Mouse (Mus musculus) liver, embryonic 14.5 days (tissue): ENCODE results near the gene Astn2. TPM values are rescaled to one million over a fixed set of nuclear protein-coding genes. Genes with fewer than 3 reads are reported as not detected.

ENCODE experiments used
- ATAC-seq: fragments of 200-750 bp; cut with Nextera tagmentation; 2 replicates; pipeline ENCODE4 v1.8.0; 2017; ENCODE audit warnings: moderate number of reproducible peaks, mild to moderate bottlenecking, moderate library complexity; ENCODE audit not compliant: insufficient read depth
- DNase-seq, 3 experiments: peaks; one replicate each; pipeline ENCODE4 v3.0.0-alpha.2; 2012 to 2013; ENCODE audit warnings: low read depth in 3 of 3, low spot score in 3 of 3
- H3K27ac ChIP-seq: fragments of 300-500 bp; sonication (generic); 2 replicates; pipeline ENCODE4 v1.5.1; 2014; ENCODE audit warnings: moderate library complexity, mild to moderate bottlenecking, control low read depth, inconsistent platforms
- H3K27me3 ChIP-seq: fragments of 300-500 bp; sonication (generic); 2 replicates; pipeline ENCODE4 v1.6.1; 2014; ENCODE audit warnings: mild to moderate bottlenecking, low read length, moderate library complexity; ENCODE audit not compliant: control insufficient read depth, insufficient read depth
- H3K36me3 ChIP-seq: fragments of 300-500 bp; sonication (generic); replicated peaks from 2 replicates; pipeline ENCODE4 v1.6.1; 2014; ENCODE audit warnings: low read depth; ENCODE audit not compliant: control insufficient read depth, insufficient read depth
- H3K4me1 ChIP-seq, 2 experiments: fragments of 200-500 bp in 1 of 2; fragments of 300-500 bp in 1 of 2; sonication (generic) in 1 of 2; replicated peaks; 2 replicates each; pipeline ENCODE4 v1.6.1; 2012 to 2014; ENCODE audit warnings: antibody characterized with exemption in 1 of 2, inconsistent platforms in 1 of 2, low read length in 1 of 2; ENCODE audit not compliant: control insufficient read depth in 2 of 2, insufficient read depth in 2 of 2
- H3K4me2 ChIP-seq: fragments of 300-500 bp; sonication (generic); 2 replicates; pipeline ENCODE4 v1.6.1; 2014; ENCODE audit warnings: low read depth, mild to moderate bottlenecking, control low read depth, moderate library complexity
- H3K4me3 ChIP-seq, 2 experiments: fragments of 200-500 bp in 1 of 2; fragments of 300-500 bp in 1 of 2; sonication (generic) in 1 of 2; 2 replicates each; pipeline ENCODE4 v1.5.1; 2012 to 2014; ENCODE audit warnings: low read depth in 2 of 2, low read length in 2 of 2, mild to moderate bottlenecking in 2 of 2, control low read depth in 1 of 2, inconsistent platforms in 1 of 2, moderate library complexity in 1 of 2; ENCODE audit not compliant: insufficient read depth in 1 of 2
- H3K9ac ChIP-seq: fragments of 300-500 bp; sonication (generic); replicated peaks from 2 replicates; pipeline ENCODE4 v1.6.1; 2014; ENCODE audit warnings: mild to moderate bottlenecking, control low read depth, moderate library complexity
- H3K9me3 ChIP-seq: fragments of 300-500 bp; sonication (generic); 2 replicates; pipeline ENCODE4 v1.6.1; 2016; ENCODE audit warnings: low read length, mixed read lengths; ENCODE audit not compliant: control insufficient read depth
- CTCF ChIP-seq: IDR thresholded peaks from 2 replicates; pipeline ENCODE4 v1.5.1; 2016; ENCODE audit warnings: antibody characterized with exemption, low read depth, control low read depth
- EP300 ChIP-seq: IDR thresholded peaks from 2 replicates; pipeline ENCODE4 v1.6.1; 2016; ENCODE audit warnings: antibody characterized with exemption, low read depth
- WGBS: fragments of 180-500 bp; shearing (Covaris S2); extraction: QIAGEN DNeasy Blood & Tissue Kit; methylation state at CpG from one replicate; pipeline ENCODE4 v1.1.7; 2014; ENCODE audit not compliant: insufficient replicate concordance; 5-methylcytosine and 5-hydroxymethylcytosine counted together
- polyA plus RNA-seq, 2 experiments: library from polyadenylated mRNA; depleted of rRNA in 1 of 2; stranded (reverse) in 1 of 2; unstranded in 1 of 2; fragments of >200 nt; fragmentation: Nextera tagmentation in 1 of 2; extraction: Ambion mirVana in 1 of 2; gene quantifications; 2 replicates each; pipeline versions ENCODE4 v1.2.1 to v1.2.3; 2012 to 2014

Gene Astn2
- polyA plus RNA-seq, 2 experiments = 0.16 TPM; not detected in 1

DNA sequence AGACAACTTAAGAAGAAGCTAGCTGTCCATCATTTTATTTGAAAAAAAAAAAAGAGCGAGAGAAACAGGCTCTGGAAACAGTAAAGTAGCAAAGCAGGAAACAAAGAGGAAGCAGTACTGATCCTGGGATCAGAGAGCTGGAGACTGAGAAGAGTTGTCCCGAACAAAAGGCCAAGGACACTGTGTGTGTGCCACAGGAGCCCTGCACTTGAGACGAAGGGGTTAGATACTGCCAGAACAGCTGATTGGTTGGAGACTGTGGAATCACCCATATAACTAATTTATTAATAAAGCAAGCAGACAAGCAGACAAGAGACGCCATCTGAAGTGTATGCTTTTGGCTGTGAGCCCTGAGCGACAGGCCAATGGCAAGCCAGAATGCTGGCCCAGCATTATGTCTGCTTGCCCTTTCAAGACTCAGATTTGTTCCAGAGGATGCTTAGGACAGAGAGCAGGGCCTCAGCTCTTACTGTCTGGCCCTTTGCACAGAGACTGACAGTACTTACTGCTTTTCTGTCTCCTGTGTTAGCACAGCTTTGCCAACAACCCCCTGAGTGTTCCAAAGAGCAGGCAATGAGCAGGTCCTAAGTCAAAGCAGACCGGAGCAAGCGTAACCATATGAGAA is 101.6 kb downstream of the Astn2 start:
- DNase-seq = no peak
- Histone ChIP-seq H3K4me2 (no peak overlapping the region), H3K4me3 (no peak overlapping the region), H3K9me3 (no peaks in the 10 kb centered on the region), H3K27ac (no peak overlapping the region), H3K9ac (no peak overlapping the region), H3K4me1 (no peaks in the 10 kb centered on the region), H3K36me3 (no peaks in the 10 kb centered on the region), H3K27me3 (no peaks in the 10 kb centered on the region)
- TF ChIP-seq CTCF (no peak), EP300 (no peak)
- ATAC-seq = no peak
- WGBS = 57% methylated on average over 7 of the region's 7 CpGs

DNA sequence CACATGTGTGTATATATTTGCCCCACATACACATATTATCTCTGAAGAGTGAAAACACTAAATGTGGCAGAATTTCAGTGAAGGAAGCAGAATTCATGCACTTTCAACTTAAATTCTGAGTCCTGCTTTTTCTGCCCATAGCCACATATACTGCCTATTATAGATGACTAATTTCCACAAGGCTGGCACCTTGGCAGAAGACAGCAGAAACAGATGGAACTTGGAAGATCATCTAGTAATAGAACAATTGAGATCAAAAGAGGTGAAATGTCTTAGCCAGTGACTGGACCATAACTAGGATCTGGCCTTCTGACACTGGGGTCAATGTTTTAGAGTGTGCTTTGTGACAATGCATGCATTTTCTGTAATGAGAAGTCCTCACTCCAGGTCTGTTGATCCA is 119.4 kb downstream of the Astn2 start:
- H3K4me3 ChIP-seq = no peak overlapping the region
- H3K4me2 ChIP-seq = no peak overlapping the region
- H3K36me3 ChIP-seq = no peaks in the 10 kb centered on the region
- no peak overlapping the region for H3K9ac ChIP-seq
- no peaks in the 10 kb centered on the region for H3K4me1 ChIP-seq
- DNase-seq (no peak), ATAC-seq (no peak)
- H3K27ac ChIP-seq = no peak overlapping the region
- TF ChIP-seq CTCF = no peak
- TF ChIP-seq EP300 = no peak
- no peaks in the 10 kb centered on the region for H3K27me3 ChIP-seq
- H3K9me3 ChIP-seq = no peaks in the 10 kb centered on the region

DNA sequence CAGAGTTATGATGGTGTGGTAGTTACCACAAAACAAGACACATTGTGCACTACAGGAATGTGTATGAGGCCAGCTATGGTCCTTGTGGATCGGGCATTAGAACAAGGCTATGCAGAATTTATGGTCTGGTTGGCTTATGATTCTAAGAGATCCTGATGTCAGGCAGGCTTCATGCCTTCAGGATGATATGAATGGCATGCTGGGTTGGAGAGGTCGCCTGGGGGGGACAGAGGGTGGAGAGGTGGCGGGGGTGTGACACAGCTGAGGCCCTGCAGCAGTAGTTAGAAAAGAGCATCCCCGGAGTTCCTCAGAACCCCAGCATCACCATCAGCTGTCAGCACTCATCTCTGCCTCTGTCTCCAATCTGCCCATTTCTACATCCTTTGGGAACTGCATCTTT is 128.3 kb downstream of the Astn2 start:
- 50% methylated on average over 4 of the region's 4 CpGs for WGBS
- DNase-seq = no peak
- no peak overlapping the region for H3K4me3 ChIP-seq

DNA sequence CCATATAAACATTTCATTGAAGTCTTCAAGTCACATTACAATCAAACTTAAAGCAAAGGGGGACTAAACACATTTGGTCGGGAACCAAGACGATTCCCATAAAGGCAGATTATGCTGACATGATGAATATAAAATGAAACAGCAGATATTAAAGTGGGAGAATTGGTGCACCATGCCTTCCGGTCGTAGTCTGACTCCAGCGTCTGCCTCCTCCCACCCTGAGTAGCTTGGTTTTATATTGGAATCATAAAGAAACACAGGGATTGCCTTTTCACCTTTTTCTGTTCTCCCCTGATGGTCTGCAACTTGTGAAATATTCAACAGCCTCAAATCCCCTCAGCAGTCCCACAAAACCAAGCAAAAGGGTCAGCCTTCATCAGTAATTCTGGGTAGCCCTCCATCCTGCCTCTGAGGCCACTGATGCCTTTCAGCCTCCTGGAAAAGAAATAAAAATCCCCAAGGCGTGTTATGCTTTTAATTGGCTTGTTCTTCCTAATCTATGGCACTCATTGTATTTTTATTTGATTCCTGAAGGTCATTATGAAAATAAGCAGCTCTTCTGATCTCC is 132.8 kb downstream of the Astn2 start:
- 64% methylated on average over 6 of the region's 6 CpGs for WGBS
- no peak overlapping the region for H3K9ac ChIP-seq
- no peaks in the 10 kb centered on the region for H3K27me3 ChIP-seq
- TF ChIP-seq EP300 (no peak), CTCF (no peak)
- no peak overlapping the region for H3K27ac ChIP-seq
- H3K9me3 ChIP-seq = no peaks in the 10 kb centered on the region
- DNase-seq = no peak
- no peak overlapping the region for H3K4me3 ChIP-seq
- H3K4me2 ChIP-seq = no peak overlapping the region
- no peaks in the 10 kb centered on the region for H3K36me3 ChIP-seq
- no peak for ATAC-seq
- H3K4me1 ChIP-seq = no peaks in the 10 kb centered on the region

More for the DNA sequence above, 128.3 kb downstream of the Astn2 start:
- H3K9ac ChIP-seq = no peak overlapping the region
- no peaks in the 10 kb centered on the region for H3K9me3 ChIP-seq
- TF ChIP-seq CTCF = no peak
- no peak for TF ChIP-seq EP300
- H3K27me3 ChIP-seq = no peaks in the 10 kb centered on the region
- no peak overlapping the region for H3K27ac ChIP-seq
- no peak for ATAC-seq
- H3K4me2 ChIP-seq = no peak overlapping the region
- H3K36me3 ChIP-seq = no peaks in the 10 kb centered on the region
- no peaks in the 10 kb centered on the region for H3K4me1 ChIP-seq

DNA sequence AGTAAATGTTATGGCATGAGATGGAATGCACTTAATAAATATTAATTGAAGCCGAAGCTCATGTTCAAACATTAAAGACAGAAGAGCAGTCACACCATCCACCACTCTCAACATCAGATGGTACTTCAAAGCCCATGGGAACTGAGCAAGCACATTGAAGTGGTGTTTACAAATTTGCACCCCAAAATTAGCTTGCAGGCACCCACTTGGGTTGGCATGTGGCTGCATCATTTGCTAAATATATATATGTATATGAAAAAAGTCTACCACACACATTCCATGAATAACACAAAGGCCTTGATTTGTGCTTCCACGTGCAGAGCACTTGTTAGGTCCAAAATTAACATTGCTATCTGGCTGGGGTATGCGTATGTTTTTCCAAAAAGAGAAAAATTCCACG is 140.4 kb downstream of the Astn2 start:
- TF ChIP-seq EP300 = no peak
- TF ChIP-seq CTCF = no peak
- no peak for ATAC-seq
- H3K4me1 ChIP-seq = no peaks in the 10 kb centered on the region
- 61% methylated on average over 4 of the region's 4 CpGs for WGBS
- no peak overlapping the region for H3K9ac ChIP-seq
- no peaks in the 10 kb centered on the region for H3K9me3 ChIP-seq
- H3K27ac ChIP-seq = no peak overlapping the region
- no peak overlapping the region for H3K4me3 ChIP-seq
- no peak overlapping the region for H3K4me2 ChIP-seq
- no peak for DNase-seq
- H3K36me3 ChIP-seq = no peaks in the 10 kb centered on the region
- no peaks in the 10 kb centered on the region for H3K27me3 ChIP-seq
